Mouse (Mus musculus) intestine, postnatal 0 days (tissue): Measurements from ENCODE around the gene Myo16. TPM values are rescaled to one million over a fixed set of nuclear protein-coding genes. Genes with fewer than 3 reads are reported as not detected.

ENCODE experiments used
- ATAC-seq: fragments of 200-750 bp; cut with Nextera tagmentation; 2 replicates; pipeline ENCODE4 v1.8.0; 2017; ENCODE audit warnings: mild to moderate bottlenecking, moderate TSS enrichment, moderate library complexity
- H3K27ac ChIP-seq: fragments of 300-500 bp; sonication (generic); 2 replicates; pipeline ENCODE4 v1.5.1; 2014; ENCODE audit warnings: mild to moderate bottlenecking, low read depth, low read length, moderate library complexity
- H3K27me3 ChIP-seq: fragments of 300-500 bp; sonication (generic); replicated peaks from 2 replicates; pipeline ENCODE4 v1.6.1; 2014; ENCODE audit warnings: low read length, mixed read lengths; ENCODE audit not compliant: control insufficient read depth, insufficient read depth
- H3K36me3 ChIP-seq: fragments of 300-500 bp; sonication (generic); 2 replicates; pipeline ENCODE4 v1.6.1; 2014; ENCODE audit warnings: mild to moderate bottlenecking, moderate library complexity; ENCODE audit not compliant: control insufficient read depth, insufficient read depth
- H3K4me1 ChIP-seq: fragments of 300-500 bp; sonication (generic); replicated peaks from 2 replicates; pipeline ENCODE4 v1.6.1; 2014; ENCODE audit warnings: antibody characterized with exemption, low read length, mixed read lengths; ENCODE audit not compliant: control insufficient read depth, insufficient read depth
- H3K4me2 ChIP-seq: fragments of 300-500 bp; sonication (generic); replicated peaks from 2 replicates; pipeline ENCODE4 v1.6.1; 2014; ENCODE audit warnings: low read depth, mild to moderate bottlenecking, moderate library complexity
- H3K4me3 ChIP-seq: fragments of 300-500 bp; sonication (generic); 2 replicates; pipeline ENCODE4 v1.5.1; 2014; ENCODE audit warnings: low read depth, low read length
- H3K9ac ChIP-seq: fragments of 300-500 bp; sonication (generic); 2 replicates; pipeline ENCODE4 v1.6.1; 2014; ENCODE audit warnings: mild to moderate bottlenecking, low read depth, low read length
- H3K9me3 ChIP-seq: fragments of 300-500 bp; sonication (generic); 2 replicates; pipeline ENCODE4 v1.6.1; 2016; ENCODE audit warnings: mixed run types; ENCODE audit not compliant: control insufficient read depth
- CTCF ChIP-seq: sonication (generic); IDR thresholded peaks from 2 replicates; pipeline ENCODE4 v1.5.1; 2016; ENCODE audit warnings: low read depth, mild to moderate bottlenecking, control low read depth, antibody characterized with exemption, moderate library complexity
- WGBS: fragments of 180-500 bp; shearing (Covaris S2); extraction: QIAGEN DNeasy Blood & Tissue Kit; methylation state at CpG from one replicate; pipeline ENCODE4 v1.1.7; 2014; 5-methylcytosine and 5-hydroxymethylcytosine counted together
- polyA plus RNA-seq: library from polyadenylated mRNA; unstranded; fragments of >200 nt; fragmentation: Nextera tagmentation; extraction: Ambion mirVana; gene quantifications from 2 replicates; pipeline ENCODE4 v1.2.1, GENCODE M21; 2015

Gene Myo16
- polyA plus RNA-seq, 1 experiment from 2014 or later: not detected

GRCm38 (mm10) chr8:10161106-10161505, 7.4 kb downstream of the Myo16 start:
- ATAC-seq: no peak
- Histone ChIP-seq H3K9ac (no peak overlapping the region), H3K27me3 (no peaks in the 10 kb centered on the region), H3K36me3 (no peaks in the 10 kb centered on the region), H3K9me3 (no peaks in the 10 kb centered on the region), H3K4me2 (no peak overlapping the region), H3K27ac (no peak overlapping the region), H3K4me3 (no peak overlapping the region), H3K4me1 (no peaks in the 10 kb centered on the region)
- TF ChIP-seq CTCF: no peak
- WGBS: 89% methylated on average over 3 of the region's 3 CpGs

DNA sequence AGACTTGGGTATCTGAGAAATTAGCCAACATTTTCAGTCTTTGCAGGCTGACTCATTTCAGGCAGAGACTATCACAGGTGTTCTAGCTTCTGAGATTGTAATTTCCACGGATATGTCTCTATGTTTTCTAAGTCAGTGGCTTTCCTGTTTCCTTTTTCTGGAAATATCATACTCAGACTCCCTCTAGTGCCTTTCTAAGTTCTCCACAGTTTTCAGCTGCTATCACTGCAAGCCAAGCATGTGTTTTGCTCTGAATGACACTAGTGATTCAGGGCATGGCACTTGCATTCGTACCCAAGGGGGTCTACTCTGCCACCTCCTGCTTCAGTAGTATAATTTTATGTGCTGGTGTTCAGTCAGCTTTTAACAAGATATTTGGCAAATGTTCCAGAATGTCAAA, 11.2 kb downstream of the Myo16 start:
- H3K4me2 ChIP-seq: no peak overlapping the region
- no peaks in the 10 kb centered on the region for H3K9me3 ChIP-seq
- no peak overlapping the region for H3K27ac ChIP-seq
- H3K9ac ChIP-seq: no peak overlapping the region
- WGBS: 64% methylated on average over 2 of the region's 2 CpGs
- no peaks in the 10 kb centered on the region for H3K27me3 ChIP-seq
- no peaks in the 10 kb centered on the region for H3K4me1 ChIP-seq
- H3K36me3 ChIP-seq: no peaks in the 10 kb centered on the region
- no peak overlapping the region for H3K4me3 ChIP-seq
- no peak for ATAC-seq
- TF ChIP-seq CTCF: no peak

DNA sequence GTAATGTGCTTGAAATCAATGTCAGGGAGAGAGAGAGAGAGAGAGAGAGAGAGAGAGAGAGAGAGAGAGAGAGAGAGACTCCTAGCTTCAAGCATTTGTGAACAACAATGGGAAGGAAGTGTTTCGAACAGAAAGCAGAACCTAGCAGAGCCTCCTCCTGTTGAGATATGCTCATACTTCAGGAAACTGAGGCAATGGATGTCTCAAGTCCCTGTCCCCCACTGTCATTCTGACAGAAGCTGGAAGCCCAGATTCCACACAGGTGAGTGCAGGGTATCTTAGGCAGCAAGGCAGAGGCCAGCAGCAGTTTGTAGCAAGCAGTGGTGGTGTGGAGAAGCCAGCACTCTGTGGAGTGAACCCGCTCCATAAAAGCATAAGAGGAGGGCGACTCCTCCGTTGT, 14.6 kb downstream of the Myo16 start:
- no peak overlapping the region for H3K4me3 ChIP-seq
- TF ChIP-seq CTCF: no peak
- H3K27me3 ChIP-seq: no peaks in the 10 kb centered on the region
- H3K9ac ChIP-seq: no peak overlapping the region
- H3K9me3 ChIP-seq: no peaks in the 10 kb centered on the region
- no peaks in the 10 kb centered on the region for H3K4me1 ChIP-seq
- H3K27ac ChIP-seq: no peak overlapping the region
- WGBS: 82% methylated on average over 4 of the region's 4 CpGs
- no peak for ATAC-seq
- no peak overlapping the region for H3K4me2 ChIP-seq
- no peaks in the 10 kb centered on the region for H3K36me3 ChIP-seq

DNA sequence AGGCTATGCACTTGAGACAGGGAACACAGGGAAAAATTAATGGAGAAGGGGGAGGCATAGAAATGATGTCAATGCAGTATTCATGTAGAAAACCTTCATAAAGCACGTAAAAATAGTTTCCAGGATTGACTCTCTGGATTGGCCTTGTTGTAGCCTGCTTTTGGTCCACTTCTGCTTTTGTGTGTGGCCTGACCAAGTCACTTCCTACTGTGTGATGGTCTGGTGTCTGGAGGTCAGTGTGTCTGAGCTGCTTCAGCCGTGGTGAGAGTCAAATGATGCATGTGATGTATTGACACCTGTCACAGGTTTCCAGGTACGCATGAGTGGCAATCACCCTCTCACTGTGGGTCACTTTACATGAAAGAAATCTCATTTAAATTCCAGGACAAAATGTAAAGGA, 16.2 kb downstream of the Myo16 start:
- Histone ChIP-seq H3K9ac (no peak overlapping the region), H3K9me3 (no peaks in the 10 kb centered on the region), H3K36me3 (no peaks in the 10 kb centered on the region), H3K27me3 (no peaks in the 10 kb centered on the region), H3K27ac (no peak overlapping the region), H3K4me3 (no peak overlapping the region), H3K4me2 (no peak overlapping the region), H3K4me1 (no peaks in the 10 kb centered on the region)
- ATAC-seq: no peak
- TF ChIP-seq CTCF: no peak
- 76% methylated on average over 3 of the region's 3 CpGs for WGBS

GRCm38 (mm10) chr8:10171321-10171720, 17.6 kb downstream of the Myo16 start:
- H3K9ac ChIP-seq: no peak overlapping the region
- H3K9me3 ChIP-seq: no peaks in the 10 kb centered on the region
- no peak overlapping the region for H3K4me3 ChIP-seq
- ATAC-seq: no peak
- no peak overlapping the region for H3K27ac ChIP-seq
- 74% methylated on average over 2 of the region's 2 CpGs for WGBS
- no peaks in the 10 kb centered on the region for H3K27me3 ChIP-seq
- H3K4me2 ChIP-seq: no peak overlapping the region
- H3K4me1 ChIP-seq: no peaks in the 10 kb centered on the region
- H3K36me3 ChIP-seq: no peaks in the 10 kb centered on the region
- TF ChIP-seq CTCF: no peak

GRCm38 (mm10) chr8:10172278-10172677, 18.6 kb downstream of the Myo16 start:
- Histone ChIP-seq H3K9ac (no peak overlapping the region), H3K9me3 (no peaks in the 10 kb centered on the region), H3K36me3 (no peaks in the 10 kb centered on the region), H3K4me3 (no peak overlapping the region), H3K4me2 (no peak overlapping the region), H3K4me1 (no peaks in the 10 kb centered on the region), H3K27me3 (no peaks in the 10 kb centered on the region), H3K27ac (no peak overlapping the region)
- WGBS: 88% methylated on average over 3 of the region's 3 CpGs
- TF ChIP-seq CTCF: no peak
- ATAC-seq: no peak
